Mouse (Mus musculus) lung, postnatal 4 days (tissue): ENCODE measurements around the gene Olfr1254.

Experiments used
- DNase-seq, 2 experiments: peaks; one replicate each; pipeline ENCODE4 v3.0.0; 2021

Gene Olfr1254

GRCm38 (mm10) chr2:89793519-89793918 is at the start of gene Olfr1254:
Gene Olfr1254 (minus strand): TSS chr2:89793619.
- DNase-seq = no peak

- no peak for DNase-seq
These were observed 48.0 kb upstream of the Olfr1254 start, which contains the start of gene Olfr1256 for GRCm38 (mm10) chr2:89841455-89841854. Gene Olfr1256 (minus strand): TSS chr2:89841555.

GRCm38 (mm10) chr2:89820216-89820615 is 26.8 kb upstream of the Olfr1254 start:
- no peak for DNase-seq

- no peak for DNase-seq
These were observed 18.3 kb upstream of the Olfr1254 start, which contains the start of gene Olfr1255 for GRCm38 (mm10) chr2:89811751-89812150. Gene Olfr1255 (plus strand): TSS chr2:89812051.

GRCm38 (mm10) chr2:89810751-89811150 is 17.3 kb upstream of the Olfr1254 start:
- DNase-seq = no peak

GRCm38 (mm10) chr2:89799583-89799982 is 6.2 kb upstream of the Olfr1254 start:
- no peak for DNase-seq

GRCm38 (mm10) chr2:89756990-89757389 is 36.4 kb downstream of the Olfr1254 start, which contains the start of gene Olfr1253:
Gene Olfr1253 (minus strand): TSS chr2:89757090.
- DNase-seq = no peak
